Mouse (Mus musculus): Measurements from ENCODE around the gene Slc22a3. TPM values are rescaled to one million over a fixed set of nuclear protein-coding genes. Genes with fewer than 3 reads are reported as not detected.

Slc22a3 gene
- polyA plus RNA-seq, 1 experiment from 2014 or later, result 0.65 TPM

DNA sequence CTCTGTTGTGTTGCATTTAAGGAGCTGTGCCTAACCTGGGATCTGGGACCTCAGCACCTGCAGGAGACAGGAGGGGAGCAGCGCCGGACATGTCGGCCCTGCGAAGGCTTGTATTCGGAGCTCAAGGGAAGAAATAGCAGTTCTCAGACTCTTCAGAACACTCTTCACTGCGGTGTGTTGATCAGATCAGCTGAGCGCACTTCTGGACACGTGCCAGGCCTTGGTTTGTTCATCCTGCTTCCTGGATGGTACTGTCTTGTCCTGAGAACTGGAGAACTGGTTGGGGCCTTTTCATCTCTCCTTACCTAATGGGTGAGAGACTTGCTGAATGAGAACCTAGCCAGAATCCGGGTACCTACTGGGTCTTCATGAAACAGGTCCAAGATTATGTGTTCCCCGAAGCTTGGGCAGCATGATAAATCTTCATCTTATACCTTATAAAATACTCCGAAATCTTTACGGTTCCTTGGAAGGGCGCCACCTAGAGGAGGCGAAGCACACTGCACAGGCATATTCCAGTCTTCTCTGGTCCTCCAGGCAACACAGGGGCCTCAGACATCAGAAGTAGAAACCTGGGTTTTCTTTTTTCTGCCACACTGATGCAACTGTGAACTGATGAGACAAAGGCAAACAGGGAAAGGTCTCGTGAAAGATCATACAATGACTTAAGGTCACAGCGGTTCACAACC lies 86.5 kb downstream of the Slc22a3 start:
- 62% methylated on average over 16 of the region's 16 CpGs for WGBS
- no peak for ATAC-seq (ENCODE audit: insufficient read depth, low FRiP score, low read depth)
- Histone ChIP-seq H3K9me3 (no peaks in the 10 kb centered on the region), H3K9ac (no peak overlapping the region), H3K4me2 (no peak overlapping the region), H3K4me1 (no peaks in the 10 kb centered on the region; the same call in 1 of the 2 replicates), H3K27me3 (replicated peaks) (no peaks in the 10 kb centered on the region), H3K36me3 (no peaks in the 10 kb centered on the region), H3K4me3 (replicated peaks) (no peak overlapping the region), H3K27ac (no peak overlapping the region)

DNA sequence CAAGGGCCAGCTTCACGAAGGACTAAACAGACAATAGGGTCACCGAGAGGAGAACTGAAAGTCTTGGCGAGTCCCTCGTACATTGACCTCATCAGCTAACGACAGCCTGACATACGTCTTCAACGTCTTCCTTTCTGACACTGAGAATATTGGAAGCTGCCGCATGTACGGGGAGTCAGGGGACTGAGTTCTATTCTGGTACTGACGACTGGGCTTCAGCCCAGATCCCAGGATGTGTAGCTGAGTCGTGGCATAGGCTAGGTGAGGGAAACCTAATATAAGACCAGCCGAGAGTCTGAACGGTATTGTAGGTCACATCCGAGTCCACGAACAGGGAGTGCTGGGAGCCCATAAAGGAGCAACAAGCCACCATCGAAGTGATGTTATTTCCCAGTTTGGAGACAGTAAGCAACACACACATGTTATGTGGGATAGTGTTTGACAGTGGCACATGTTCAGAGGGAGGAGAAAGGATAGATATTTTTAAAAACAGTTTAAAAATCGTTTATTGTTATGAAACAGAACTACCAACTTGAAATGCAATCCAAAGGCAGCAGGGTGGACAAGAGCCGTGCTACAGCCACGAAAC lies 87.9 kb downstream of the Slc22a3 start:
- no peaks in the 10 kb centered on the region for H3K36me3 ChIP-seq
- no peak overlapping the region for H3K27ac ChIP-seq
- no peak overlapping the region for H3K4me3 ChIP-seq (replicated peaks)
- ATAC-seq (ENCODE audit: insufficient read depth, low FRiP score, low read depth), result no peak
- 60% methylated on average over 19 of the region's 19 CpGs for WGBS
- H3K4me2 ChIP-seq, result no peak overlapping the region
- no peaks in the 10 kb centered on the region for H3K9me3 ChIP-seq
- no peak overlapping the region for H3K9ac ChIP-seq
- H3K27me3 ChIP-seq (replicated peaks), result no peaks in the 10 kb centered on the region
- H3K4me1 ChIP-seq, result peaks cover 7% of the 10 kb centered on the region

DNA sequence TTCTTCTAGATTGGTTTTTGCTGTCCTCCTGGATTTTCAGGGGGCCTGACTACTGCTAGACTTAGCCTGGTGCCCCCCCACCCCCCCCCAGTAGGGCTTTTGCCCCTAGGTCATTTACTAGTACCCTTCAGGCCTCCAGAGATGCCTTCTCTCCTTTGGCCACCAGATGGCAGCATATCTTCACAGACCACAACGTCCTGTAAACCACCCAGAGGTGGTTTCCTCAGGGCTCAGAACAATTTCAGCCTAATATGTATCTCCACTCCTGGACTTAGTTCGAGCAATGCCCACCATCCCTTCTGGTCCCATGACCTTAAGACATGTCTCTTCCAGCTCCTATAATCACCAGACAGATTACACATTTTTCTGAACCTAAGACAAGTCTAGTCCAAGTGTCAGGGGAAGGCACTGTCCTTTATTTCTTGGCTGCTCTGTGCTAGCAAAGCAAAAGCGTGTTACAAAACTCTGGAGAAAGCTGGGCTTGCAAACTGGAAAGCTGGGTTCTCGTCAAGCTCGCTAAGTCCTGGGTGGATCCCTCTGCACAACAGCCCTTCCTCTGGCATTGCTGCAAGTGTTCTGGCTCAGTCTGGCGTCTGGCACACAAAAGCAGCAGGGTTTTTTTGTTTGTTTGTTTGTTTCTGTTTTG lies 91.1 kb downstream of the Slc22a3 start:
- WGBS, result 33% methylated on average over 6 of the region's 6 CpGs
- Histone ChIP-seq H3K27ac (no peak overlapping the region), H3K4me2 (no peak overlapping the region), H3K27me3 (replicated peaks) (no peaks in the 10 kb centered on the region), H3K4me1 (peaks cover 7% of the 10 kb centered on the region), H3K9ac (no peak overlapping the region), H3K9me3 (no peaks in the 10 kb centered on the region), H3K4me3 (replicated peaks) (no peak overlapping the region), H3K36me3 (no peaks in the 10 kb centered on the region)
- no peak for ATAC-seq (ENCODE audit: insufficient read depth, low FRiP score, low read depth)

DNA sequence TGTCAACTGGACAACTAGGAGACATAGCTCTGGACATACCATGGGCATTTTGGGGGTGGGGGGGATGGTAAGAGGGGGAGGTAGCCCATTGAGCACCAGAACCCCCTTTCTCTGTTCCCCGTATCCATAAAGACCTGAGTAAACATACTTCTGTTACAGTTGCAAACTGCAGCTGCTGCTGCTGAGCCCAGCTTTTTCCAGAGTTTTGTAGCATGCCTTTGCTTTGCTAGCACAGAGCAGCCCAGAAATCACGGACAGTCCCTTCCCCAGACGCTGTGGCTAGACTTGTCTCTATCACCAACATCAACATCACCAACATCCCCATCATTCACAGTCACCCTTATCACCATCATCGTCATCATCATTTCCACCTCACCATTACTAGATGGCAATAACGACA lies 91.8 kb downstream of the Slc22a3 start:
- 42% methylated on average over 5 of the region's 5 CpGs for WGBS
- Histone ChIP-seq H3K4me1 (peaks cover 7% of the 10 kb centered on the region), H3K36me3 (no peaks in the 10 kb centered on the region), H3K4me3 (replicated peaks) (no peak overlapping the region), H3K9ac (no peak overlapping the region), H3K9me3 (no peaks in the 10 kb centered on the region), H3K4me2 (no peak overlapping the region), H3K27me3 (replicated peaks) (no peaks in the 10 kb centered on the region), H3K27ac (peak overlapping the region; percentile 62)
- no peak for ATAC-seq (ENCODE audit: insufficient read depth, low FRiP score, low read depth)

DNA sequence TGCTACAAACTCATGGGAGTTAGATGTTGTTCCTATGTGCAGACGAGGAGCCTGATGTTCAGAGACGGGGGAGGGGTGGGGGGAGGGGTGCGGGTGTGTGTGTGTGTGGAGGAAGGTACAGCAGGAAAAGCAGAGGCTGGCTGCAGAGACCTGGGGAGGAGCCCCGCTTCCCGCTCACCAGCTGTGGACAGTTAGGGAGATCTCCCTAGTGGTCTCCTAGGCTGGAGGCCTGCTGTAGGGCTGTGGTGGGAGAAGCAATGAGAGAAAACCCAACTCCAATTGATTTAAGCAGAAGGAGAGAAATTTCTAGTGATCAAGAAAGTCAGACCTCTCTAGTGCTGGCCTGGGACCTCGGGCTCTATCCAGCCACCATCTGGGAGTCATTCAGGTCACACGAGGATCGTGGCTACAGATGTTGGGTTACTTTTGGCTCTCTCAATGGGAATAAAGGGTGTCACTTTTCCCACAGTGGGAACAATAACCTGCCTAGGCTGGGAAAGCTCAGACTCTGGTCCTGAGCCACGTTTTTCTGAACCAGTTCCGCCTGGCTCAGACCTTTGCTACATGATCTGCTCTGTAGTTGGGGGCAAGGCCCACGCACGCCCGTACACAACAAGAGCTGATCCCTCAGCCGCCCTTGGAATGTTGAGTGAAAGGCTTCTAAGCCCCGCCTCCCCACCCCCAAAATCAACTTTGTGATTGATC lies 92.3 kb downstream of the Slc22a3 start:
- WGBS, result 32% methylated on average over 15 of the region's 15 CpGs

DNA sequence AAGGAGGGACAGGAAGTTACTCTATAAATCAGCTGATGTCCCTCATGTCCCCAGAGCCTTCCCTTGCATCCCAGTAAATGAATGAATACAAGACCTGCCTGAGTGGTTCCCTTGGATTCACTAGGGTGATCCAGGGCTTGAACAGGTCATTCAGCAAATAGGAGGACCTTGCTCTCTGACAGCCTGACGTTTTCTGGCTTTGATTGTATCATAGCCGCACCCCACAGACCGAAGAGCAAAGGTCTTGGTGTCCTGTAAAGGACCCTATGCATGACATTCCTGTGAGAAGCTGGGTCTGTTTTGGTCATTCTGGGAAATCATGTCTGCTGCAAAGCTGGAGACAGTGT lies 94.6 kb downstream of the Slc22a3 start:
- ATAC-seq (ENCODE audit: insufficient read depth, low FRiP score, low read depth), result no peak

More for the DNA sequence above, 92.3 kb downstream of the Slc22a3 start:
- Histone ChIP-seq H3K36me3 (no peaks in the 10 kb centered on the region), H3K27ac (peak overlapping the region; percentile 62), H3K4me2 (no peak overlapping the region), H3K9ac (no peak overlapping the region), H3K9me3 (no peaks in the 10 kb centered on the region), H3K4me1 (peaks cover 7% of the 10 kb centered on the region), H3K27me3 (replicated peaks) (no peaks in the 10 kb centered on the region), H3K4me3 (replicated peaks) (no peak overlapping the region)
- ATAC-seq (ENCODE audit: insufficient read depth, low FRiP score, low read depth), result peak; percentile 61; the same call in 1 of the 2 replicates

DNA sequence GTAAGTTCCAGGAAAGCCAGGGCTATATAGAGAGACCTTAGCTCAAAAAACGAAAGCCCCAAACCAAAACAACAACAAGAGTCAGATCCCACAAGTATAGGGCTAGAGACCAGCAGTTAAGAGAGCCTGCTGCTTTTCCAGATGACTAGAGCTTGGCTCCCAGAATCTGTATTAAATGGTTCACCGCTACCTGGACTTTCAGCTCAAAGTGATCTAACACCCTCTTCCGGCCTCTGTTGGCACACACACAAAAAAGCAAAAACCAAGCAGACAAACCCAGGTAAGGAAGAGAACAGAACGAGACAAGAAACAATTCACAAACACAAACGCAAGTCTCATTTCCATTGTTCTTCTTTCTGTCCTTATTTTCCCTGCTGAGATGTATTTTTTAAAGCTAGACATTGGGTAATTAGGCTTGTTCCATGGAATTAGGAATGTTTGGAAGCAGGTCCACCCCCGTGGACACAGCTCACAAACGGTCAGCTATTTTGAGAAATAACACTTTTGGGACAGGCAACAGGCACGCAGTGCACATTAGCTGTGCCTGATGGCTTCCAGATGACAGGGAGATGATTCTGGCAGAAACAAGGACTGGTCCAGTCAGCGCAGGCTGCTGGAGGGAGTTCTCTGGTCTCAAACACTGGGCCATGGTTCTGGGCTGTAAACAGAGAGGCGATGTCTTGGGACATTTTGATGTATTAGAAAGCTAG lies 95.2 kb downstream of the Slc22a3 start:
- Histone ChIP-seq H3K36me3 (no peaks in the 10 kb centered on the region), H3K27ac (no peak overlapping the region), H3K4me1 (peaks cover 7% of the 10 kb centered on the region), H3K4me3 (replicated peaks) (no peak overlapping the region), H3K4me2 (no peak overlapping the region), H3K27me3 (replicated peaks) (no peaks in the 10 kb centered on the region), H3K9me3 (no peaks in the 10 kb centered on the region), H3K9ac (no peak overlapping the region)
- WGBS, result 48% methylated on average over 10 of the region's 10 CpGs
- no peak; the same call in 1 of the 2 replicates for ATAC-seq (ENCODE audit: insufficient read depth, low FRiP score, low read depth)

More for the DNA sequence above, 94.6 kb downstream of the Slc22a3 start:
- Histone ChIP-seq H3K27me3 (replicated peaks) (no peaks in the 10 kb centered on the region), H3K9me3 (no peaks in the 10 kb centered on the region), H3K9ac (no peak overlapping the region), H3K4me1 (peaks cover 7% of the 10 kb centered on the region), H3K27ac (no peak overlapping the region), H3K36me3 (no peaks in the 10 kb centered on the region), H3K4me2 (no peak overlapping the region), H3K4me3 (replicated peaks) (no peak overlapping the region)
- 54% methylated on average over 3 of the region's 3 CpGs for WGBS

DNA sequence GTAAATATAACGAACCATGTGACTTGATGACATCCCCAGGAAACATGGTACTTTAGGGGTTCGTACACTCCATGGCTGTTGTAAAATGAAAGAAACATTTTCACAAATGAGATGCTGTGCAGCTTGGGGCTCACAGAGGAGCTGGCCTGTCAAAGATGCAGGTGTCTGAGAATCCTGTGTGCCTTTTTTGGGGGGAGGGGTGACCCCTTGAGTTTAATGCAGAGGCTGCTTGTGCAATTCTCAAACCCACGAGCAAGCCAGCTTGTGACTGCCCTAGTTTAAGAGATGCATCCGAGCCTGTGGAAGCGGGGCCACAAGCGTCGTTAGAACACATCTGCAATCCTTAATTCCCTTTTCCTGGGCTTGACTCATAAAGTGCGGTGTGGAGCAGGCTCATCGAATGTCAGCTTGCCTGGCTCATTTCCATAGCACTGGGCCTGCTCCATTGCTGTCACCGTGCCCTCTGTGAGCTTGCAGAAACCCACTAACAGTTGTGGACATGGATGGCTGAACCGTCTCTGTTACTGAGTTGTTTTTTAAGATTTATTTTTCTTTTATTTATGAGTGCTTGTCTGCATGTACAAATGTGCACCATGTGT lies 98.1 kb downstream of the Slc22a3 start:
- Histone ChIP-seq H3K27me3 (replicated peaks) (no peaks in the 10 kb centered on the region), H3K36me3 (no peaks in the 10 kb centered on the region), H3K9me3 (no peaks in the 10 kb centered on the region), H3K4me1 (no peaks in the 10 kb centered on the region), H3K4me2 (no peak overlapping the region), H3K9ac (no peak overlapping the region), H3K27ac (no peak overlapping the region), H3K4me3 (replicated peaks) (no peak overlapping the region)
- ATAC-seq (ENCODE audit: insufficient read depth, low FRiP score, low read depth), result no peak
- WGBS, result 66% methylated on average over 11 of the region's 11 CpGs

DNA sequence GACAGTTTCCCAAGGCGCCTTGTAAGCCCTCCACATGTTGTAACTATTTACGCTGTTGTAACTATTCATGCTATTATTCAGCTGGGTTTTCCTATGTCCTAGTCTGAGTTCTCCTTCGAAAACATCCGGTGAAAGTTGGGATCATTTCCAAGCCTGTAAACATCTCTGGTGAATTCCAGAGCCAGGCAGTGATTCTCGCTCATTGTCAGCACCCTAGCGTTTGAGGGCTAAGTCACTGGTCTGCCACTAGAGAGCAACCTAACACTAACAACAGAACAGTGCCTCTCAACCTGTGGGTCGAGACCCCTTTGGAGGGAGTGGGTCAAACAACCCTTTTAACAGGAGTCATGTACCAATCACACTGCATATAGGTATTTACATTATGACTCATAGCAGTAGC lies 104.1 kb downstream of the Slc22a3 start:
- no peak overlapping the region for H3K4me2 ChIP-seq
- H3K9ac ChIP-seq, result no peak overlapping the region
- peaks cover 5% of the 10 kb centered on the region; the same call in 1 of the 2 replicates for H3K4me1 ChIP-seq
- no peaks in the 10 kb centered on the region for H3K27me3 ChIP-seq (replicated peaks)
- H3K27ac ChIP-seq, result no peak overlapping the region
- WGBS, result 48% methylated on average over 7 of the region's 7 CpGs
- no peaks in the 10 kb centered on the region for H3K9me3 ChIP-seq
- no peaks in the 10 kb centered on the region for H3K36me3 ChIP-seq
- H3K4me3 ChIP-seq (replicated peaks), result no peak overlapping the region
- no peak for ATAC-seq (ENCODE audit: insufficient read depth, low FRiP score, low read depth)

DNA sequence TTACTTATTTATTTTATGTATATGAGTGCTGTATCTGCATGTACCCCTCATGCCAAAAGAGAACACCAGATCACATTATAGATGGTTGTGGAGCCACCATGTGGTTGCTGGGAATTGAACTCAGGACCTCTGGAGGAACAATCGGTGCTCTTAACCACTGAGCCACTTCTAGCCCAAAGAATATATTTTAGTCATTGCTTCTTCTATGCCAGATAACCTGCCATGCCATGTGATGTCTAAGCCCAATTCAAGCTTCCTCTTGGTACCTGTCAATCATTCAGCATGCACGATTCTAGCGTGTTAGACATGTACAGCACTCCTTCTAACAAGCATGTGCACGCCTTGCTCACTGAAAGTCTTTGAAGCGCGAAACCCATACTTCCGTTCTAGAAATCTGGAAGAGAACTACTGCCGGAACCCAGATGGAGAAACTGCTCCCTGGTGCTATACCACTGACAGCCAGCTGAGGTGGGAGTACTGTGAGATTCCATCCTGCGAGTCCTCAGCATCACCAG lies 111.3 kb downstream of the Slc22a3 start:
- Histone ChIP-seq H3K4me1 (no peaks in the 10 kb centered on the region), H3K4me2 (no peak overlapping the region), H3K9ac (no peak overlapping the region), H3K27me3 (replicated peaks) (no peaks in the 10 kb centered on the region), H3K9me3 (no peaks in the 10 kb centered on the region), H3K36me3 (no peaks in the 10 kb centered on the region), H3K4me3 (replicated peaks) (no peak overlapping the region), H3K27ac (no peak overlapping the region)
- ATAC-seq (ENCODE audit: insufficient read depth, low FRiP score, low read depth), result no peak
- 88% methylated on average over 9 of the region's 9 CpGs for WGBS

DNA sequence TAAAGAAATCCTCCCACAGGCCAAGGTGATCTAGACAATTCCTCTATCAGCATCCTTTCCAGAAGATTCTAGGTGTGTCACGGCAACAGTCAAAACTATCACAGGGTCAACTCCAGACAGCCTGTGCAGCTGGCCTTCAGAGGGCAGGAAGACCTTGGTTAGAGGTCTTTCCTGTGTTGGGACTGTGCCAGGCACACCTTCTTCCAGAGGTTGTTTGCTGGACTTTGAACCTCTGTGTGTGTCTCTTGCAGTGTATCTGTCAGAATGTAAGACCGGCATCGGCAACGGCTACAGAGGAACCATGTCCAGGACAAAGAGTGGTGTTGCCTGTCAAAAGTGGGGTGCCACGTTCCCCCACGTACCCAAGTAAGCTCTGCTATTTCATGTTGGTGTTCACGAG lies 119.3 kb downstream of the Slc22a3 start:
- no peaks in the 10 kb centered on the region for H3K27me3 ChIP-seq (replicated peaks)

More for the DNA sequence above, 119.3 kb downstream of the Slc22a3 start:
- Histone ChIP-seq H3K9ac (no peak overlapping the region), H3K9me3 (no peaks in the 10 kb centered on the region), H3K4me3 (replicated peaks) (no peak overlapping the region), H3K27ac (no peak overlapping the region), H3K4me2 (no peak overlapping the region), H3K36me3 (no peaks in the 10 kb centered on the region), H3K4me1 (no peaks in the 10 kb centered on the region)
- WGBS, result 88% methylated on average over 7 of the region's 7 CpGs
- no peak for ATAC-seq (ENCODE audit: insufficient read depth, low FRiP score, low read depth)
